Mouse (Mus musculus) forebrain, embryonic 16.5 days (tissue): ENCODE measurements around the gene Adcy5. TPM values are rescaled to one million over a fixed set of nuclear protein-coding genes. Genes with fewer than 3 reads are reported as not detected.

Source experiments
- ATAC-seq: fragments of 200-750 bp; cut with Nextera tagmentation; 2 replicates; pipeline ENCODE4 v1.8.0; 2017; ENCODE audit warnings: mild to moderate bottlenecking, moderate library complexity
- H3K27ac ChIP-seq: fragments of 300-500 bp; sonication (generic); 2 replicates; pipeline ENCODE4 v1.5.1; 2014; ENCODE audit warnings: low read length, control low read depth
- H3K27me3 ChIP-seq: fragments of 300-500 bp; sonication (generic); replicated peaks from 2 replicates; pipeline ENCODE4 v1.6.1; 2014; ENCODE audit warnings: low read length; ENCODE audit not compliant: control insufficient read depth, insufficient read depth
- H3K36me3 ChIP-seq: fragments of 300-500 bp; sonication (generic); 2 replicates; pipeline ENCODE4 v1.6.1; 2014; ENCODE audit not compliant: control insufficient read depth, insufficient read depth
- H3K4me1 ChIP-seq: fragments of 300-500 bp; sonication (generic); replicated peaks from 2 replicates; pipeline ENCODE4 v1.6.1; 2014; ENCODE audit warnings: low read length; ENCODE audit not compliant: control insufficient read depth, insufficient read depth
- H3K4me2 ChIP-seq: fragments of 300-500 bp; sonication (generic); 2 replicates; pipeline ENCODE4 v1.6.1; 2014; ENCODE audit warnings: mild to moderate bottlenecking, low read length, control low read depth
- H3K4me3 ChIP-seq: fragments of 300-500 bp; sonication (generic); replicated peaks from 2 replicates; pipeline ENCODE4 v1.5.1; 2014; ENCODE audit warnings: mild to moderate bottlenecking, low read length, control low read depth
- H3K9ac ChIP-seq: fragments of 300-500 bp; sonication (generic); replicated peaks from 2 replicates; pipeline ENCODE4 v1.6.1; 2014; ENCODE audit warnings: low read depth, low read length, control low read depth
- H3K9me3 ChIP-seq: fragments of 300-500 bp; sonication (generic); 2 replicates; pipeline ENCODE4 v1.6.1; 2016; ENCODE audit warnings: low read length; ENCODE audit not compliant: control insufficient read depth
- WGBS: fragments of 180-500 bp; shearing (Covaris S2); extraction: QIAGEN DNeasy Blood & Tissue Kit; methylation state at CpG from one replicate; pipeline ENCODE4 v1.1.7; 2014; 5-methylcytosine and 5-hydroxymethylcytosine counted together
- polyA plus RNA-seq: library from polyadenylated mRNA; unstranded; fragments of >200 nt; fragmentation: Nextera tagmentation; extraction: Ambion mirVana; gene quantifications from 2 replicates; pipeline ENCODE4 v1.2.1, GENCODE M21; 2015

The Adcy5 gene
- polyA plus RNA-seq, 1 experiment from 2014 or later, result 6.8 TPM

DNA sequence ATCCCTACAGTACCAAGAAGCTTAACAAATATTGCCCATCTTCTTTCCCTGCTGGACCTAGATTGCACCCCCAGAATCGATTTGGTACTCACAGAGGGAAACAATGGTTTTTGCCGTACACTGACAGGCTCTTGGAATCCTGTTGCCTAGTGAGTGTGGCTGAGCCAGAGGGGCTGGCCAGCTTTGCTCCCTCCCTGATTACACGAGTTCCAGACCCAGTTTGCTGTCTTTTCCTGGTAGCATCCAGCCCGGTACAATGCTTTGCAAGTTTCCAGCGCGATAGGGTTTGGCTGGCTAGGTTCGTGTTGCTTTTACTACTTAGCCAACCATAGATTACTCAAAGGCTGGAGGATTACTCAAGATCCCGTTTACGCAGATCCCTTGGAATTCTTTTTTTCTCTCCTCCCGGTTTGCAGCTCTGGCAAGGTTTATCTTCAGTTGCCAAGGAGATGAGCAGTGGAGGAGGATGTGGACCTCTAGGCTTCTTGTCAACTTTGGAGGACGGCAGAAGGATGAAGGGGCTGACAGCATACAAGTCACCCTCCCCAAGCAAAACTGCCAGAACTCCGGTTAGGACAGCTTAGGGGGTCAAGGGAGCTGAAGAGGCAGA is 1.4 kb upstream of the Adcy5 start:
- Histone ChIP-seq H3K27me3 (peaks cover 11% of the 10 kb centered on the region; the same call in 1 of the 2 replicates), H3K36me3 (no peaks in the 10 kb centered on the region), H3K4me2 (no peak overlapping the region), H3K4me3 (no peak overlapping the region), H3K27ac (no peak overlapping the region), H3K9me3 (no peaks in the 10 kb centered on the region), H3K4me1 (peaks cover 35% of the 10 kb centered on the region), H3K9ac (no peak overlapping the region)
- no peak for ATAC-seq
- WGBS, result 4% methylated on average over 12 of the region's 12 CpGs

DNA sequence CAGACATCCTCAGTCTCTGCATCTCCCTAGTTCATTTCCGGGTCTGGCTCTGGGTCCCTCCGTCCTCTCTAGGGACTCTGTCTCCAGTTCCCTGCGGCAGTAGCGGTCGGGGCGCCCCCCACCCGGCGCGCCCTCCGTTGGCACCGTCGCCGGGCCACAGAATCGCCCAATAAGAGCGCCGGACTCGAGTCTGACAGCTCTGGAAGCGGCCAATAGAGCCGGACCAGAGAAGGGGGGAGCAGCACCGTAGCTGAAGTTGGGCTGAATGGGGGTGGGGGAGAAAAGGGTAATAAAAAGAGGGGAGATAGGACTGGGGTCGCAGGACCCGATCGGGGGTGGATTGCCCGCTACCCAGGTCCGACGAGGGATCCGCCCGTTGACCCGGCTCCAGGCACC is 434 bp upstream of the Adcy5 start:
- Histone ChIP-seq H3K9ac (peak overlapping the region; percentile 92), H3K36me3 (no peaks in the 10 kb centered on the region), H3K27ac (peak overlapping the region; percentile 85), H3K4me2 (peak overlapping the region; percentile 82), H3K9me3 (no peaks in the 10 kb centered on the region), H3K4me3 (peak overlapping the region; percentile 72), H3K4me1 (peaks cover 42% of the 10 kb centered on the region), H3K27me3 (peaks cover 11% of the 10 kb centered on the region; the same call in 1 of the 2 replicates)
- WGBS, result 0% methylated on average over 29 of the region's 29 CpGs
- peak; percentile 80 for ATAC-seq

DNA sequence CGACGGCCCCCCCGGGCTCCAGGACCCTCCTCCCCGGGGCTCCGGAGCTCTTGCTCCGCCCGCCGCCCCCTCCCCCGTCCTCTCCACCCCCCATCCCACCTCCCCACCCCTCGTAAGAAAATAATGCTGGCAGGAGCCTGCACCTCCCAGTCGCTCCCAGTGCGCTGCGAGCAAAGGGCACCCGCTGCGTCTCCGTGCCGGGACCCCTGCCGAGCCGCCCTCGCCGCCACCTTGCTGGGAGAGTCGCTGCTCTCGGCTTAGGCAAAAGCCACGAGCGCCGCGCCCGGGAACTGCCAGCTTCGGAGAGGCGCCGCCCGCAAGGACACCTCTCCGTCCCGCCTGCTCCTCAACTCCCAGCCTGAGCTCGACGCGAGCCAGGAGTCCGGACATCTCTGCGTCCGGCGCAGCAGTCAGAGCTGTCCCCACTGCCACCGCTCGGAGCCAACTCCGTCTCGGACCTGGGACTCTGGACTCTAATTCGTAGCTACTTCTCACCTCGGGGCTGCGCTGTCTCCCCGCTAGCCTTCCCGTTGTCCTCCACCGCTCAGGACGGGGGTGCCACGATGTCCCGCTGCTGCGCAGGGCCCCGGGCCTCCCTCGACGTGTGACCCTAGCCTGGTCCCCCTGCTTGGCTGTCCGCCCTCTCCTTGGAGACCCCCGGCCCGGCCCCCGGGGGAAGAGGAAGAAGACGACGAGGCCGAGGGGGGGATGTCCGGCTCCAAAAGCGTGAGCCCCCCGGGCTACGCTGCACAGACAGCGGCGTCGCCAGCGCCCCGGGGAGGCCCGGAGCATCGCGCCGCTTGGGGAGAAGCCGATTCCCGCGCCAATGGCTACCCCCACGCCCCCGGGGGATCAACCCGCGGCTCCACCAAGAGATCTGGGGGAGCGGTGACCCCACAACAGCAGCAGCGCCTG is 971 bp downstream of the Adcy5 start:
- WGBS, result 1% methylated on average over 68 of the region's 87 CpGs
- Histone ChIP-seq H3K27me3 (peaks cover 11% of the 10 kb centered on the region; the same call in 1 of the 2 replicates), H3K9me3 (no peaks in the 10 kb centered on the region), H3K4me1 (peaks cover 56% of the 10 kb centered on the region), H3K4me3 (peak overlapping the region; percentile 72), H3K4me2 (peak overlapping the region; percentile 82), H3K27ac (peak overlapping the region; percentile 85), H3K36me3 (no peaks in the 10 kb centered on the region), H3K9ac (peak overlapping the region; percentile 92)
- peak; percentile 8; the same call in 1 of the 2 replicates for ATAC-seq

DNA sequence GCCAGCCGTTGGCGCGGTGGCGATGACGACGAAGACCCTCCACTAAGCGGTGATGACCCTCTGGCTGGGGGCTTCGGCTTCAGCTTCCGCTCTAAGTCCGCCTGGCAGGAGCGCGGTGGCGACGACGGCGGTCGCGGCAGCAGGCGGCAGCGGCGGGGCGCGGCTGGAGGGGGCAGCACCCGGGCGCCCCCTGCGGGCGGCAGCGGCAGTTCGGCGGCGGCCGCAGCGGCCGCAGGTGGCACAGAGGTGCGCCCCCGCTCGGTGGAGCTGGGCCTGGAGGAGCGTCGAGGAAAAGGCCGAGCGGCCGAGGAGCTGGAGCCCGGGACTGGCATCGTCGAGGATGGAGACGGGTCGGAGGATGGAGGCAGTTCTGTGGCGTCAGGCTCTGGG is 1.6 kb downstream of the Adcy5 start:
- Histone ChIP-seq H3K36me3 (no peaks in the 10 kb centered on the region), H3K4me1 (peaks cover 63% of the 10 kb centered on the region), H3K9ac (peak overlapping the region; percentile 92), H3K4me3 (peak overlapping the region; percentile 72), H3K27me3 (peaks cover 11% of the 10 kb centered on the region; the same call in 1 of the 2 replicates), H3K4me2 (peak overlapping the region; percentile 82), H3K27ac (no peak overlapping the region), H3K9me3 (no peaks in the 10 kb centered on the region)
- ATAC-seq, result no peak
- WGBS, result 3% methylated on average over 47 of the region's 48 CpGs

- H3K4me1 ChIP-seq, result peaks cover 63% of the 10 kb centered on the region
- no peaks in the 10 kb centered on the region for H3K9me3 ChIP-seq
- H3K27me3 ChIP-seq, result peaks cover 11% of the 10 kb centered on the region; the same call in 1 of the 2 replicates
- WGBS, result 81% methylated on average over 21 of the region's 21 CpGs
- H3K9ac ChIP-seq, result no peak overlapping the region
- no peaks in the 10 kb centered on the region for H3K36me3 ChIP-seq
- H3K4me2 ChIP-seq, result peak overlapping the region; percentile 82
- H3K4me3 ChIP-seq, result peak overlapping the region; percentile 72
- no peak for ATAC-seq
- no peak overlapping the region for H3K27ac ChIP-seq
Measured at GRCm38 (mm10) chr16:35156832-35157231, 2.2 kb downstream of the Adcy5 start.

DNA sequence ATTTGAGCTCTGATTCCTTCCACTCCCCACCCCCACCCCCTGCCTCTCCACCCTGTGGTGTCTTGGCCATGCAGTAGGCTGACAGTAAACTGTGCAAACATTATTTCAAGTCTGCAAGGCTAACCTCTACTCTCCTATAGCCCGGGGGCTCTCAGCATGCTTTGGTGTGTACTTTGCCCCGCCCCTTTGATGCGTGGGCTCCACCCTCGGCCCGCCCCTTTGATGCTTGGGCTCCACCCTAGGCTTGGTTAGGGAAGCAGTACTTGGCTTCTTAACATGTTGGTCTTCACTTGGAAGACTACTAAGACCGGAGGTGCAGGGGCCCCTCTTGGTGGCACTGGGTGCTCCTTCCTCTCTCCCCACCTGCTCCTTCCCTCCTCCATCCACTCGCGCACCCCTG is 4.9 kb downstream of the Adcy5 start:
- WGBS, result 55% methylated on average over 8 of the region's 8 CpGs
- Histone ChIP-seq H3K36me3 (no peaks in the 10 kb centered on the region), H3K27ac (peak overlapping the region; percentile 64), H3K9ac (no peak overlapping the region), H3K27me3 (0 out of 2 replicates have a peak, but pooled peaks cover 3% of the 10 kb centered on the region), H3K9me3 (no peaks in the 10 kb centered on the region), H3K4me1 (peaks cover 61% of the 10 kb centered on the region), H3K4me2 (peak overlapping the region; percentile 82), H3K4me3 (peak overlapping the region; percentile 33)
- ATAC-seq, result 0 out of 2 replicates have a peak, but pooled peaks have one; percentile 0

GRCm38 (mm10) chr16:35159991-35160390 is 5.3 kb downstream of the Adcy5 start:
- Histone ChIP-seq H3K4me3 (peak overlapping the region; percentile 33), H3K9ac (peak overlapping the region; percentile 36; the same call in 1 of the 2 replicates)
- peak; percentile 67 for ATAC-seq

GRCm38 (mm10) chr16:35164361-35165224 is 9.9 kb downstream of the Adcy5 start:
- H3K27ac ChIP-seq, result peak overlapping the region; percentile 37
- ATAC-seq, result peak; percentile 36
- no peaks in the 10 kb centered on the region for H3K27me3 ChIP-seq
- WGBS, result 38% methylated on average over 19 of the region's 19 CpGs
- H3K4me3 ChIP-seq, result no peak overlapping the region
- H3K4me1 ChIP-seq, result peaks cover 41% of the 10 kb centered on the region
- H3K4me2 ChIP-seq, result peak overlapping the region; percentile 25
- H3K9ac ChIP-seq, result peak overlapping the region; percentile 39
- H3K36me3 ChIP-seq, result no peaks in the 10 kb centered on the region
- H3K9me3 ChIP-seq, result no peaks in the 10 kb centered on the region

More at GRCm38 (mm10) chr16:35159991-35160390, 5.3 kb downstream of the Adcy5 start:
- 46% methylated on average over 4 of the region's 4 CpGs for WGBS
- 0 out of 2 replicates have a peak, but pooled peaks cover 3% of the 10 kb centered on the region for H3K27me3 ChIP-seq
- no peaks in the 10 kb centered on the region for H3K9me3 ChIP-seq
- peak overlapping the region; percentile 64 for H3K27ac ChIP-seq
- peak overlapping the region; percentile 82 for H3K4me2 ChIP-seq
- no peaks in the 10 kb centered on the region for H3K36me3 ChIP-seq
- H3K4me1 ChIP-seq, result peaks cover 65% of the 10 kb centered on the region
